Mouse (Mus musculus): ENCODE measurements around the gene Tmem189.
"Not testable (repeated sequence)": the region's sequence is repeated elsewhere in the genome, so short reads cannot be mapped to it uniquely, and the experiment has no call there.

Tmem189 gene

DNA sequence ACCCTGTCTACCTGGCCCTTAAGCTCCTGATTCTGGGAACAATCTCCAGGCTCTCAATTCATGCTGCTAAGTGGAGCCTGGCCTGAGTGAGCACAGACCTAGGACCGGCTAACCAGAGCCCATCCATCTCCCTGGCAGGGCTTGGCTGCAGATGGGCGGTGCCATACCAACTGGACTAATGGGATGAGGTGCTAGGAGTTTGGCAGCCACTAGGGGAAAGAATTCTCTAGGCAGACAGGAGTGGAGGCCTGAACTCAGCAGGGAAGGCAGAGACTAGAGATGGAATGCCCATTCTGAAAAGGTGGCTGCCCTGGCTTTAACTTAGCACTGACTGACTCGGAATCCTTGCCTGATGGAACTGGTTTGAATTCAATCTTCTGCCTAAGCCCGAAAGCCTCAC, 43.2 kb downstream of the Tmem189 start:
- DNase-seq: no peak

DNA sequence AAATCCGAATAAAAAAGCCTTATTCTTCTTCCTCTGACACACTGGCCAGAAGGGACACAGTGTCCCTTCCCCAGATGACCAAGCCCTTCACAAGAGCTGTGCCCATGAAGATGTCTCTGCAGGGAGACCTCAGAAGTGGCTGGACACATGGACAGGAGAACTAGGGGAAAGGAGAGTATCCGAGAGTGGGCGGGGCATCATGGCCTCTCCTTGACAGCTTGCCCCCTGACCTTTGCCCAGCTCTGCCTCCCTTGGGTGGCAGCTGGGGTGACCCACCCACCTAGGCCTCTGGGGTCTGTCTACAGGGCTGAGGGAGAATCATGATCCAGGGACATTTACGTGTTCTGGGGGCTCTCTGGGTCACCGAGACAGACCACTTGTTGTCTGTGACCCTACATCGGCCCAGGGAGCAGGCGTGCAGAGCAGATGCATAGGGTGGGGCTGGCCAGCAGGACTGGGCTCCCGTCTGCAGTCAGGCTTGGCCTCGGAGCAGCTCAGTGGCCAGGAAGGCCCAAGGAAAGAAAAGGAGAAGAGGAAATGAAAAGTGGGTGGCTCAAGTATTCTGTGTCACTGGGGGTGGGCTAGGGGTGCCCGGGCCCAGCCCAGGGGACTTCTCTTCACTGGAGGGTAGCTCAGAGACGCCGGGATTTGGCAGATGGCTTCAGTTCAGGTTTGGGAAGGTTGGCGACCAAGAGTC, 46.1 kb downstream of the Tmem189 start:
- not testable (repeated sequence) for DNase-seq

GRCm38 (mm10) chr2:167642164-167642563, 47.5 kb downstream of the Tmem189 start:
- DNase-seq: no peak

GRCm38 (mm10) chr2:167641337-167641736, 48.3 kb downstream of the Tmem189 start:
- DNase-seq: peak; percentile 78

DNA sequence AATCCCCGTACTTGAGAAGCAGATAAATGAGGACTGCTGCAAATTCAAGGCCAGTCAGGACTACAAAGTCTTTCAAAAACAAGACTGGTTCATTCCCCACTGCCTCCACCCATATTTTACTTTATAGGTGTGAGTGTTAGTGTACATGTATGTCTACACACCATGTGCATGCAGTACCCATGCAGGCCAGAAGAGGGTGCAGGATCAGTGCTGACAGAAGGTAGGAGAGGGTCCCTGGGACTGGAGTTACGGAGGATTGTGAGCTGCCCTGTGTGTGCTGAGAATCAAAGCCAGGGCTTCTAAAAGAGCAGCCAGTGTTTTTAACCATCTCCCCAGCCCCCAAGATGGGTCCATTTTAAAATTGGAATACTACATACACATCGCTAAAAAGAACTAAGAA, 49.3 kb downstream of the Tmem189 start:
- no peak for DNase-seq

GRCm38 (mm10) chr2:167634865-167635512, 54.6 kb downstream of the Tmem189 start:
- DNase-seq: no peak

GRCm38 (mm10) chr2:167634338-167634770, 55.3 kb downstream of the Tmem189 start:
- DNase-seq: peak; percentile 97

DNA sequence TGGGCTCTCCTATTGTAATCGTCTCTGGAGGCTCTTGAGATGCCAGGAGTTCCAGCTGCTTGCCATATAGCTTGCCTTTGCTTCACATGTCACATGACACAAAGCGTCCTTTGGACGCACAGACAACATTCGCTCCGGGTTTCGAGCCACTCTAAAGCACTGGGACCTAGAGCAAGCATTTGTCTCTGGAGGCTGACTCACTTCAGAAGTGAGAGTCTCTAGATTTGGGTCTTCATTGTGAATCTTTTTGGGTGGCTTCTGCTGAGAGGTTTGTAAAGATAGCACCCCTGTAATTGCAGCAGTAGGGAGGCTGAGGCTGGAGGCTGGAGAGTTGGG, 56.1 kb downstream of the Tmem189 start:
- DNase-seq: no peak

- no peak for DNase-seq
Observed at GRCm38 (mm10) chr2:167632731-167633536, 56.7 kb downstream of the Tmem189 start.

GRCm38 (mm10) chr2:167631591-167632448, 57.8 kb downstream of the Tmem189 start, which contains the start of gene Ube2v1:
Gene Ube2v1, minus strand, starts transcription at chr2:167632095.
- DNase-seq: peak; percentile 98

DNA sequence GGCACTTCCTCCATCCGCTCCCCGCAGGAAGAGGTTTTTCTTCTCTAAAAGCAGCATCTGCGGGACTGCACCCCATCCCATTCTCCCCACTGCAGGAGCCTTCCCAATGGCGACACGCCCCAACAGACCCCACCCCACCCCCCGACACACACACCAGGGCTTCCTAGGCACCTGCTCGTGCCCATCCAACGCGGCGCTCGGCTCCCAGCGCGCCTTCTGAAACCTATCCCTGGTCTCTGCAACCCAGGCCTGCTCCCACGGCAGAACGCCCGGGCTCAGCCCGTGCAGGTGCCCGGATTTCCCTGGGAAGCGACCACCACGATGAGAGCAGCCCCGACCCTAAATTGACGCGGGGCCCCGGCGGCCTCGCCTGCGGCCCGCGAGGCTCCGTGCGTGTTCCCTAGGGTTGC, 58.4 kb downstream of the Tmem189 start:
- DNase-seq: peak; percentile 50

GRCm38 (mm10) chr2:167630421-167630820, 59.2 kb downstream of the Tmem189 start:
- DNase-seq: no peak

DNA sequence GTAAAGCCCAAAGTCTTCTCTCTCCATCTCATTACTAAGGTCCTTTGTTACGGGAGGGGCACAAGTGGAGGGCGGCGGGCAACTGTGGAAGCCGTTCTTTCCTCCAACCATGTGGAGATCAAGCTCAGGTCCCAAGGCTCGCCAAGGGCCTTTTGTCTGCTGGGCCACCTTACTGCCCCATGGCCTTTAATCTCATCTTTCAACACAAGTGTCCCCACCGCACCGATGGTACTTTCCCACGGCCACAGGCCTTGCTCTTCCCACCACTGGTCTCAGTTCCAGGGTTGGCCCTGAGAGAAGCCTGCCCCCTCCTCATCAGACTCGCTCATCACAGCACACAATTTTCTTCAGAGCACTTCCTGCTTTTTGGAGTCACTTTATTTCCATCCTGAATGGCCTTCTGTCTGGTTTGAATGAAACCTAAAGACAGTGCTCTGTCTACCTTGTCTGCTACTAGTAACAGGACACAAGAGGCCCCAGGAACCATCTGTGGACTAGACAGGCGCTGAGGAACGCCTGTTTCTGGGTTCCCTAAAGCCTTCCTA, 59.9 kb downstream of the Tmem189 start:
- no peak for DNase-seq

- DNase-seq: peak; percentile 70
Observed at GRCm38 (mm10) chr2:167628872-167629271, 60.8 kb downstream of the Tmem189 start.

DNA sequence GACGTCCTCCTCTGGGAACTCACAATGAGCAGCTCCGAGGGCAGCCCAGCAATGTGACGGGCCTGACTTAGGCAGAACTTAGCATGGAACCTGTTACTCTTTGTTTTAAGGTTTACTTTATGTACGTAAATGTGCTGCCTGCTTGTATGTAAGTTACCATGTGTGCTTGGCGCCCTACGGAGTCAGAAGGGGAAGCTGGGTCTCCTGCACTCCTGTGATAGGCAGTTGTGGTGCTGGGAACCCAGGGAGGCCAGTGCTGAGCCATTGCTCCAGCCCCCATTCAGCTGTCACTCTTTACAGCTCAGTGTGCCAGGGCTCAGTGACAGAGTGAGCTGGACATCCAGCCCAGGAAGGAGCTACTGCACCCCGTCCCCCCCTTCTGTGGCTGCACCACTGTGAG, 62.6 kb downstream of the Tmem189 start:
- DNase-seq: no peak

DNA sequence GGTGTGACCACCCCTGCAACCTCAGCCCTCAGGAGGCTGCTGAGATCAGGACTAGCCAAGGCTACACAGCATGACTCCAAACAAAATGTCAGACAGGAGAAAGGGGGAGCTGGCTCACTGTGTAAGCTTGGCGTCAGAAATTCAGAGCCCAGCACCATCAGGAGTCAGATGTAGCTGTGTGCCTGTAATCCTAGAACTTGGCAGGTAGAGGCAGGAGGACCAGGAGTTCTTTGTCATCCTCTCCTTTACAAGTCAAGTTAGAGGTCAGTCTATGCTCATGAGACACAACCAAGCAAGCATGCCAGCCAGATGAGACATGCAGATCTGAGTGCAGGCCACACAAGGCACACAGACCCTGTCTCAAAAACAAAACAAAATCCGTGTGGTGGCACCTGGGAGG, 64.0 kb downstream of the Tmem189 start:
- no peak for DNase-seq

- DNase-seq: no peak
Observed at GRCm38 (mm10) chr2:167624368-167625075, 65.1 kb downstream of the Tmem189 start.

DNA sequence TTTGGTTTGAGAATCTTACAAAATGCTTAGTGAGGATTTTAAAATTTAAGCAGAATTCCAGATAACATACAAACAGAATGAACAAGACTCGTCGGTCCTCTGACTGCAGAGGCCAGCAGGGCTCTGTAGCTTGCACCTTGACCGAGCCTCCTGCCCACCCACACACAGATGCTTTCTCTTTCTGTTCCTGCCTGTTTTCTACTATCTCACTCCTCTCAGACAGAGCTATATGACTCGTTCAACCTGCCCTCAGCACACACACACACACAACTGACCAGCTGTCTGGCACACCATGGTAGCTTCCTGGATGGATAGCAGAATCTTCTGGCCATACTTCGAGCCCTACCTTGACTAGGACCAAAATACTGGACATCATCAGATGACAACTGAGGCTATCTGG, 66.7 kb downstream of the Tmem189 start:
- DNase-seq: no peak

DNA sequence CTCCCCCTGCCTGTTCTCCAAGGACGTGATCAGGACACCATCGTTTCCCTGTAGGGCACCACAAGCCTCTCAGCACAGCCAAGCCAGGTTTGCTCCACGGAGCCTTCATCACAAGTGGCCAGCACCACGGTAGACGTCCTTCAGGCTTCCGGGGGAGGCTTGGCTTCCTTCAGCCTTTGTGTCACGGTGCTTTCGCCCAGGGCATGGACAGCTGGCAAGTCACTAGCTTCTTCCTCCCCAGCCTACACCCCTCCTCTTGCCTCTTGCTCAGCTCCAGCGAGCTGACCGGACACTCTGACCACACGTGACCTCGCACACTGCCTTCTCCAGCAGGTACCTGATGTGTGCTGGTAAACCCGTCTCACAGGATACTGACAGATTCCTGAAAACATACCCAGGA, 67.3 kb downstream of the Tmem189 start:
- DNase-seq: peak; percentile 53

DNA sequence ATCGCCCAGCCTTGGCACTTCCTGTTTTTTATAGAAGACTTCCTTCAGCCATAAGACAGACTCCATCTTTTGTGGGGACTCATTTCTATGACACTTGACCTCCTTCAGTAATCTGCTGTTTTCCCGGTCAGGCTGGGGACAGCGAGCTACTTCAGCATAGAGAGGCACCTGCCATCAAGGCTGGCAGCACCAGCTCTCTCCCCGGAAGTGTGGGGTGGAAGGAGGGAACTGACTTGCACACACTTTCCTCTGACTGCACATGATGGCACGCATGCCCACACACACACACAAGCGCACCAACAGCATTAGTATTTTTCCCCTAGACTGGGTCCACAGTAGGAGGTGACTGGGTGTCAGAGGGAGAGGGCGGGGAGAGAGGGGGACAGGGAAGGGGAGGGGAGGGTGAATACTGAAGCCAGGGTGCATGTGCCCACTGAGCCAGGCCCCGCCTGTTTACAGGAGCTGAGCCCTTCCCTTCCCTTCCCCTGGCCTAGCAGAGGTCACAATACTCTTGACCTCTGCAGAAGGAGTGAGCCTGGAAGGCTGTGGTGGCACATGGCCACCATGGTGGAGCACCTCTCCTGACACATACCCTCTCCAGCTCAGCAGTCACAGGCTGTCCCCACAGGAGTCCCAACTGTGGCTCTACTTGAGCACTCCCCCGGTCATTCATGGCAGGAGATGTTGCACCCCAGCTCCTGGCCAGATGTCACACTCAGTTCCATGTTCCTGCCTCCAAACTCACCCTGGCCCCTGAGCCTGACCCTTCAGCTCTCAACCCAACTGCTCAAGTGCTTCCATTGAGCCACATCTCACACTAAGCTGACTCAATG, 68.2 kb downstream of the Tmem189 start:
- DNase-seq: no peak

DNA sequence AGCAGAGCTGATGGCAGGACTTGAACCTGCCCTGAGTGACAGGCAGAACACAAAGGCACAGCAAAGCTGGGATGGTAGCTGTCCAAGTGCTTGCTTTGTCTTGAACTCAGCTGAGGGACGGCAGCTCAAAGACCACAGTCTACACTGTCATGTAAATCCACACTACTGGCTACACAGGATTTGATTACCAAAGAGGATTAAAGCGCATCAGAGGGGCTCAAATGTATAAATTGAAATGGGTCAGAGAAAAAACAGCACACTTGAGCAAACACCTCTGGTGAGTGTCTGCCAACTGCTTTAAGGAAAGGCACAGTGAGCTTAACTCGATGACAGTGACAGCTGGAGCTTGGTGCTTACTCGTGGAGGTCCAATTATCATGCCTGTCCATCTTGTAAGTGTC, 72.2 kb downstream of the Tmem189 start:
- no peak for DNase-seq
